Mouse (Mus musculus) olfactory bulb, adult 2 months (tissue): ENCODE results near the gene Trim62.

Experiments
- CTCF ChIP-seq: fragments of 200-500 bp; IDR thresholded peaks from 2 replicates; pipeline ENCODE4 v1.5.1; 2012; ENCODE audit warnings: low read depth, mild to moderate bottlenecking, low read length, moderate library complexity; ENCODE audit not compliant: insufficient read depth
- POLR2A ChIP-seq: fragments of 200-500 bp; IDR thresholded peaks from 2 replicates; pipeline ENCODE4 v1.6.1; 2012; ENCODE audit warnings: mild to moderate bottlenecking, low read depth, low read length, moderate library complexity; ENCODE audit not compliant: insufficient read depth

GRCm38 (mm10) chr4:128904035-128904800, 20.8 kb downstream of the Trim62 start:
- no peak for TF ChIP-seq CTCF
- no peak for TF ChIP-seq POLR2A
